Mouse (Mus musculus): ENCODE measurements around the gene Kdelc2.

- no peak for TF ChIP-seq CTCF (IDR thresholded peaks at IDR 0.05; ENCODE audit: control insufficient read depth, insufficient read depth, insufficient replicate concordance, low read depth, low read length)
- TF ChIP-seq POLR2A (IDR thresholded peaks at IDR 0.05; ENCODE audit: control insufficient read depth, low read depth, low read length) = no peak
Measured at GRCm38 (mm10) chr9:53351899-53352298, 31.9 kb upstream of the Kdelc2 start.
